Mouse (Mus musculus): Measurements from ENCODE around the gene Tmem231. TPM values are rescaled to one million over a fixed set of nuclear protein-coding genes. Genes with fewer than 3 reads are reported as not detected.

Gene Tmem231
- polyA plus RNA-seq, 1 experiment from 2014 or later: 16.7 TPM

- Histone ChIP-seq H3K27me3 (ENCODE audit: control insufficient read depth, insufficient read depth, low read length) (no peaks in the 10 kb centered on the region), H3K36me3 (ENCODE audit: control insufficient read depth, insufficient read depth, low read length) (no peaks in the 10 kb centered on the region), H3K4me2 (ENCODE audit: low read length) (no peak overlapping the region), H3K4me3 (replicated peaks; ENCODE audit: low read depth, low read length) (no peak overlapping the region), H3K4me1 (ENCODE audit: control insufficient read depth, insufficient read depth, low read length) (no peaks in the 10 kb centered on the region), H3K27ac (replicated peaks; ENCODE audit: low read depth, low read length) (no peak overlapping the region), H3K9ac (replicated peaks; ENCODE audit: low read length) (no peak overlapping the region), H3K9me3 (ENCODE audit: control insufficient read depth, low read length) (no peaks in the 10 kb centered on the region)
- WGBS: 83% methylated on average over 8 of the region's 8 CpGs
- ATAC-seq (ENCODE audit: low FRiP score, low TSS enrichment) (no peak), DNase-seq (no peak)
Measured at GRCm38 (mm10) chr8:111929648-111930344, 3.9 kb downstream of the Tmem231 start.

- Histone ChIP-seq H3K4me3 (replicated peaks; ENCODE audit: low read depth, low read length) (no peak overlapping the region), H3K27ac (replicated peaks; ENCODE audit: low read depth, low read length) (no peak overlapping the region), H3K9ac (replicated peaks; ENCODE audit: low read length) (no peak overlapping the region), H3K36me3 (ENCODE audit: control insufficient read depth, insufficient read depth, low read length) (no peaks in the 10 kb centered on the region), H3K4me1 (ENCODE audit: control insufficient read depth, insufficient read depth, low read length) (no peaks in the 10 kb centered on the region), H3K4me2 (ENCODE audit: low read length) (no peak overlapping the region), H3K27me3 (ENCODE audit: control insufficient read depth, insufficient read depth, low read length) (no peaks in the 10 kb centered on the region), H3K9me3 (ENCODE audit: control insufficient read depth, low read length) (no peaks in the 10 kb centered on the region)
- WGBS: 93% methylated on average over 7 of the region's 7 CpGs
- ATAC-seq (ENCODE audit: low FRiP score, low TSS enrichment) (no peak), DNase-seq (no peak)
Measured at GRCm38 (mm10) chr8:111924976-111925375, 8.7 kb downstream of the Tmem231 start.

- ATAC-seq (ENCODE audit: low FRiP score, low TSS enrichment): no peak
- 35% methylated on average over 10 of the region's 10 CpGs for WGBS
- H3K4me2 ChIP-seq (ENCODE audit: low read length): no peak overlapping the region
Measured at GRCm38 (mm10) chr8:111923383-111923804, 10.3 kb downstream of the Tmem231 start.

GRCm38 (mm10) chr8:111920971-111921370, 12.7 kb downstream of the Tmem231 start:
- H3K36me3 ChIP-seq (ENCODE audit: control insufficient read depth, insufficient read depth, low read length): peaks cover 9% of the 10 kb centered on the region
- no peaks in the 10 kb centered on the region for H3K4me1 ChIP-seq (ENCODE audit: control insufficient read depth, insufficient read depth, low read length)
- no peak overlapping the region for H3K4me3 ChIP-seq (replicated peaks; ENCODE audit: low read depth, low read length)
- ATAC-seq (ENCODE audit: low FRiP score, low TSS enrichment): no peak
- no peak overlapping the region for H3K27ac ChIP-seq (replicated peaks; ENCODE audit: low read depth, low read length)
- 89% methylated on average over 4 of the region's 4 CpGs for WGBS
- H3K27me3 ChIP-seq (ENCODE audit: control insufficient read depth, insufficient read depth, low read length): no peaks in the 10 kb centered on the region
- H3K4me2 ChIP-seq (ENCODE audit: low read length): no peak overlapping the region
- no peak overlapping the region for H3K9ac ChIP-seq (replicated peaks; ENCODE audit: low read length)
- H3K9me3 ChIP-seq (ENCODE audit: control insufficient read depth, low read length): no peaks in the 10 kb centered on the region
- no peak for DNase-seq

More at GRCm38 (mm10) chr8:111923383-111923804, 10.3 kb downstream of the Tmem231 start:
- Histone ChIP-seq H3K4me3 (replicated peaks; ENCODE audit: low read depth, low read length) (no peak overlapping the region), H3K4me1 (ENCODE audit: control insufficient read depth, insufficient read depth, low read length) (no peaks in the 10 kb centered on the region), H3K36me3 (ENCODE audit: control insufficient read depth, insufficient read depth, low read length) (peaks cover 2% of the 10 kb centered on the region; the same call in 1 of the 2 replicates), H3K9me3 (ENCODE audit: control insufficient read depth, low read length) (no peaks in the 10 kb centered on the region), H3K27me3 (ENCODE audit: control insufficient read depth, insufficient read depth, low read length) (no peaks in the 10 kb centered on the region), H3K27ac (replicated peaks; ENCODE audit: low read depth, low read length) (no peak overlapping the region), H3K9ac (replicated peaks; ENCODE audit: low read length) (no peak overlapping the region)
- peak; percentile 60 for DNase-seq

- no peaks in the 10 kb centered on the region for H3K9me3 ChIP-seq (ENCODE audit: control insufficient read depth, low read length)
- H3K4me2 ChIP-seq (ENCODE audit: low read length): no peak overlapping the region
- no peak for DNase-seq
- peaks cover 9% of the 10 kb centered on the region for H3K36me3 ChIP-seq (ENCODE audit: control insufficient read depth, insufficient read depth, low read length)
- 94% methylated on average over 2 of the region's 2 CpGs for WGBS
- no peak overlapping the region for H3K9ac ChIP-seq (replicated peaks; ENCODE audit: low read length)
- no peak overlapping the region for H3K4me3 ChIP-seq (replicated peaks; ENCODE audit: low read depth, low read length)
- H3K27me3 ChIP-seq (ENCODE audit: control insufficient read depth, insufficient read depth, low read length): no peaks in the 10 kb centered on the region
- H3K27ac ChIP-seq (replicated peaks; ENCODE audit: low read depth, low read length): no peak overlapping the region
- no peaks in the 10 kb centered on the region for H3K4me1 ChIP-seq (ENCODE audit: control insufficient read depth, insufficient read depth, low read length)
- ATAC-seq (ENCODE audit: low FRiP score, low TSS enrichment): no peak
Measured at GRCm38 (mm10) chr8:111919663-111920062, 14.0 kb downstream of the Tmem231 start.

GRCm38 (mm10) chr8:111912860-111913432, 20.7 kb downstream of the Tmem231 start:
- peak; percentile 73 for DNase-seq
- WGBS: 43% methylated on average over 12 of the region's 12 CpGs

GRCm38 (mm10) chr8:111911572-111911971, 22.1 kb downstream of the Tmem231 start:
- H3K4me2 ChIP-seq (ENCODE audit: low read length): no peak overlapping the region
- H3K27ac ChIP-seq (replicated peaks; ENCODE audit: low read depth, low read length): no peak overlapping the region
- H3K9ac ChIP-seq (replicated peaks; ENCODE audit: low read length): no peak overlapping the region
- no peaks in the 10 kb centered on the region for H3K27me3 ChIP-seq (ENCODE audit: control insufficient read depth, insufficient read depth, low read length)
- no peak for ATAC-seq (ENCODE audit: low FRiP score, low TSS enrichment)
- no peaks in the 10 kb centered on the region for H3K9me3 ChIP-seq (ENCODE audit: control insufficient read depth, low read length)
- 0 out of 2 replicates have a peak, but pooled peaks cover 2% of the 10 kb centered on the region for H3K36me3 ChIP-seq (ENCODE audit: control insufficient read depth, insufficient read depth, low read length)
- DNase-seq: no peak
- H3K4me1 ChIP-seq (ENCODE audit: control insufficient read depth, insufficient read depth, low read length): peaks cover 3% of the 10 kb centered on the region; the same call in 1 of the 2 replicates
- WGBS: 38% methylated on average over 7 of the region's 7 CpGs
- H3K4me3 ChIP-seq (replicated peaks; ENCODE audit: low read depth, low read length): no peak overlapping the region

More at GRCm38 (mm10) chr8:111912860-111913432, 20.7 kb downstream of the Tmem231 start:
- Histone ChIP-seq H3K9me3 (ENCODE audit: control insufficient read depth, low read length) (no peaks in the 10 kb centered on the region), H3K27me3 (ENCODE audit: control insufficient read depth, insufficient read depth, low read length) (no peaks in the 10 kb centered on the region), H3K36me3 (ENCODE audit: control insufficient read depth, insufficient read depth, low read length) (peaks cover 2% of the 10 kb centered on the region; the same call in 1 of the 2 replicates), H3K4me1 (ENCODE audit: control insufficient read depth, insufficient read depth, low read length) (peaks cover 3% of the 10 kb centered on the region; the same call in 1 of the 2 replicates), H3K9ac (replicated peaks; ENCODE audit: low read length) (no peak overlapping the region), H3K4me3 (replicated peaks; ENCODE audit: low read depth, low read length) (no peak overlapping the region), H3K4me2 (ENCODE audit: low read length) (no peak overlapping the region), H3K27ac (replicated peaks; ENCODE audit: low read depth, low read length) (peak overlapping the region; percentile 26)
- peak; percentile 82 for ATAC-seq (ENCODE audit: low FRiP score, low TSS enrichment)

- 3% methylated on average over 47 of the region's 47 CpGs for WGBS
- peak within 1 kb of the TSS; percentile 64 for H3K9ac ChIP-seq (replicated peaks; ENCODE audit: low read length)
- peaks cover 3% of the 10 kb centered on the region; the same call in 1 of the 2 replicates for H3K4me1 ChIP-seq (ENCODE audit: control insufficient read depth, insufficient read depth, low read length)
- H3K4me2 ChIP-seq (ENCODE audit: low read length): peak within 1 kb of the TSS; percentile 63
- no peaks in the 10 kb centered on the region for H3K9me3 ChIP-seq (ENCODE audit: control insufficient read depth, low read length)
- DNase-seq (peak; percentile 75), ATAC-seq (ENCODE audit: low FRiP score, low TSS enrichment) (no peak; the same call in 1 of the 2 replicates)
- peak within 1 kb of the TSS; percentile 38 for H3K4me3 ChIP-seq (replicated peaks; ENCODE audit: low read depth, low read length)
- H3K36me3 ChIP-seq (ENCODE audit: control insufficient read depth, insufficient read depth, low read length): no peaks in the 10 kb centered on the region
- H3K27me3 ChIP-seq (ENCODE audit: control insufficient read depth, insufficient read depth, low read length): no peaks in the 10 kb centered on the region
- peak within 1 kb of the TSS; percentile 1; the same call in 1 of the 2 replicates for H3K27ac ChIP-seq (replicated peaks; ENCODE audit: low read depth, low read length)
Measured at GRCm38 (mm10) chr8:111909621-111910450, 23.8 kb downstream of the Tmem231 start, which contains the start of gene Chst5. TSS of gene Chst5 (minus strand) at chr8:111910447.
